Mouse (Mus musculus) neural tube, embryonic 12.5 days (tissue): ENCODE data around the gene Nfkb2. TPM values are rescaled to one million over a fixed set of nuclear protein-coding genes. Genes with fewer than 3 reads are reported as not detected.

Experiments used
- microRNA counts: library from miRNA; unstranded; fragments of <30 nt; microRNA quantifications from one replicate; lab custom pipeline; 2017
- microRNA-seq: library from miRNA; unstranded; fragments of <30 nt; microRNA quantifications from one replicate; pipeline ENCODE4, GENCODE M21; 2017
- polyA plus RNA-seq: library from polyadenylated mRNA; unstranded; fragments of >200 nt; fragmentation: Nextera tagmentation; extraction: Ambion mirVana; gene quantifications from 2 replicates; pipeline ENCODE4 v1.2.1, GENCODE M21; 2016

Gene Nfkb2
- polyA plus RNA-seq, 1 experiment from 2014 or later = 4.0 TPM

MicroRNAs encoded within 50 kb of the gene (microRNA counts, 519-probe panel; counts per million panel counts)
- 342 counts per million, percentile 67 among the panel's probes with 10 or more counts for microRNA mmu-miR-146b (lab: Ali Mortazavi, UCI)

Small RNA genes within 50 kb of the gene (microRNA-seq; reads per million reads assigned to microRNA genes)
- 1.1 reads per million for gene Mir146b

Other genes with a start within 250 kb of the Nfkb2 start
- 81.7 and 94.9 TPM in 2 replicates for gene Nolc1, start 228.5 kb upstream of the Nfkb2 start, polyA plus RNA-seq
- gene Elovl3, start 172.4 kb upstream of the Nfkb2 start, polyA plus RNA-seq = 0.20 TPM in 1 of 2 replicates, not detected in the other
- 2.7 and 3.0 TPM in 2 replicates for gene Pitx3, start 156.0 kb upstream of the Nfkb2 start, polyA plus RNA-seq
- gene Gbf1, start 151.8 kb upstream of the Nfkb2 start, polyA plus RNA-seq = 72.8 and 85.6 TPM in 2 replicates
- 29.9 and 31.6 TPM in 2 replicates for gene Psd, start 22.8 kb downstream of the Nfkb2 start, polyA plus RNA-seq
- gene Fbxl15, start 23.9 kb downstream of the Nfkb2 start, polyA plus RNA-seq = 26.8 and 28.2 TPM in 2 replicates
- gene Cuedc2, start 34.4 kb downstream of the Nfkb2 start, polyA plus RNA-seq = 284 and 289 TPM in 2 replicates
- 8.5 and 9.3 TPM in 2 replicates for gene Mfsd13a, start 36.8 kb downstream of the Nfkb2 start, polyA plus RNA-seq
- gene 2310034G01Rik, start 46.0 kb downstream of the Nfkb2 start, polyA plus RNA-seq = 2.1 and 2.2 TPM in 2 replicates
- gene Actr1a, start 91.4 kb downstream of the Nfkb2 start, polyA plus RNA-seq = 259 and 269 TPM in 2 replicates
- gene Sufu, start 92.6 kb downstream of the Nfkb2 start, polyA plus RNA-seq = 36.3 and 37.3 TPM in 2 replicates
- gene Trim8, start 197.4 kb downstream of the Nfkb2 start, polyA plus RNA-seq = 39.1 and 43.0 TPM in 2 replicates